Mouse (Mus musculus): Measurements from ENCODE around the gene Cdc42bpa.
"Not testable (repeated sequence)": the region's sequence is repeated elsewhere in the genome, so short reads cannot be mapped to it uniquely, and the experiment has no call there.

The Cdc42bpa gene

GRCm38 (mm10) chr1:179960882-179961698 lies 818 bp downstream of the Cdc42bpa start:
- DNase-seq, result no peak

DNA sequence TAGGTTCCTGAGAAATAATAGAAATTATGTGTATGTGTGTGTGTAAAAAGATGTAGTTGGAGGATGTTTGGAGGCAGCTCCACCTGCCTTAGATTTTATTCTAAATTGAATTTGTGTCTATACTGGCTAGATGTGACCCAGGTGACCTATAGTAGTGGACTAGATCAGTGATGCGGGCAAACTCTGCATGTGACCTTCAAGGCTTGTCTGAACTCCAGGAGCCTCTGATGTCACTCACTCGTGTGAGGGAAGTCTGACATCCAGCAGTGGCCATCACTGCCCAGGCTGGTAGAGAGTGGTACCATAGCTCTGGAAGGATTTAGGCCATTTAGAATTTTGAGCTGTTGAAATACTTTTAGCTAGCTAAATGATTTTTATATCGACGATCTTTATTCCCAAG lies 1.5 kb downstream of the Cdc42bpa start:
- DNase-seq, result no peak

DNA sequence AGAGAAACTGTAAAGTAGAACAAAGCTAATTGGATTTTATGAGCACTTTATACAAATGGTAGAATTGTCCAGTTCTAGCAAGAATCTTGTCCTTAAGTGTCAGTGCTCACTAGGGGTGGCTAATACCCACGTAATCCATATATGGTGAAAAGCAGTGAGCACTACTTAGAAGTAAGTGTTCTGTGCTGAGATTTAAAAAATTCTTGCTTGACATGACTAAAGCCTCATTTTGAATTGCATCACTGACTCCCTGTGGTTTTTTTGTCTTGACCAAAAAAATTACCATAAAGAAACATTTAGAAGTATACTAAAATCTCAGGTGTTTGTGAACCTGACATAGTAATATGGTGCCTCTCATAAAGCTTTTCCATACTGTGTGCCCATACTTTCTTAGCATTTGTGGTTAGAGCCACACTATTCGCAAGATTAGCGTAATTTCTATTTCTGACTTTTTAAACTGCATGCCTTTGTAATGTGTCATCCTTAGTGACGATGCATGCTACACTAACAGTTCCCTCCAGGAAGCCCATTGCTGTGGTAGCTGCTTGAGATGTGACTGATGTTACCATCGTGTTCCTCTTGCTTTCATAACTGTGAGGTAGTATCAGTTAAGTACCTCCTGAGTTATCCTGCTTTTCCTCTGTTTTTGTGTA lies 9.6 kb downstream of the Cdc42bpa start:
- DNase-seq, result no peak

- no peak for DNase-seq
Measured at GRCm38 (mm10) chr1:179975021-179975420, 14.7 kb downstream of the Cdc42bpa start.

DNA sequence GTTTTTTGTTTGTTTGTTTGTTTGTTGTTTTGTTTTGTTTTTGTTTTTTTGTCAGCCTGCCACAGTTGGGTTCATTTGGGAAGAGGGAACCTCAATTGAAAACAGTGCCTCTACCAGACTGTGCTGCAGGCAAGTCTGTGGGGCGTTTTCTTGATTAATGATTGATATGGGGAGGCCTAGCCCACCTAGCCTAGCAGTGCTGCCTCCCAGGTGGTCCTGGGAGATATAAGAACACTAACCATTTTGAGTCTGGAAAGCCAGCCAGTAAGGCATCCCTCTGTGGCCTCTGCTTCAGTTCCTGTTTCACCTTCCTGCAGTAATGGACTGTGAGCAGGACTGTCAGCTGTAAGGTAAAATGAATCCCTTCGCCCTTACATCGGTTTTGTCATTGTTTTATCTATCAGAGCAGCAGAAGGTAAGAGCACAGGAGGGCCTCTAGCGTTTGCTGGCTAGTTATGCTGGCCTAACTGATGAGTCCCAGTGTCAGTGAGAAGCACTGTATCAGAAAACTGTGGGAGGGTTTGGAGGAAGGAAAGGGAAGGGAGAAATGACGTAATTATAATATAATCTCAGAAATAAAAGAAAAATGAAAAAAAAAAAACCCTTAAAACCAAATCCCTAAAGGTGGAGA lies 15.5 kb downstream of the Cdc42bpa start:
- DNase-seq, result no peak

DNA sequence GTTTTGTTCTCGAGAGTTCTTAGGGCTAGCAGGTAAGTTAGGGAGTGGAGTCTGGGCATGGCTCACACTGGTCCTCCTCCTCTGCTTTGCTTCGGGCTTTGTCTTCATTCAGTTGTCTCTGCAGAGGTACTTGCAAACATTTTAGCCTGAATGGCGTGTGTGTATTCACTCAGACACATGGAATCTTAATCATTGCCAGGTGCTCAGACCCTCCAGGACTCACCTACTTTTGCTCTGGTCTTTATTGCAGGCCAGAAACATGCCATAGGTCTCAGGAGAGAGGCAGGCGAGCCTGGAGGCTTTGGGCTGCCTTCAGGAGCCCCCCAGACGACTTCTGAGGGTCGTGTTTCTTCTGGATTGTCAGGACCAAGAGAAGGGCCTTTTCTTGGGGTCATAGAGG lies 17.2 kb downstream of the Cdc42bpa start:
- no peak for DNase-seq

- peak; percentile 6 for DNase-seq
Measured at GRCm38 (mm10) chr1:179978742-179979141, 18.5 kb downstream of the Cdc42bpa start.

- DNase-seq, result no peak
Measured at GRCm38 (mm10) chr1:179981680-179982079, 21.4 kb downstream of the Cdc42bpa start.

GRCm38 (mm10) chr1:179982183-179982582 lies 21.9 kb downstream of the Cdc42bpa start:
- DNase-seq, result no peak

DNA sequence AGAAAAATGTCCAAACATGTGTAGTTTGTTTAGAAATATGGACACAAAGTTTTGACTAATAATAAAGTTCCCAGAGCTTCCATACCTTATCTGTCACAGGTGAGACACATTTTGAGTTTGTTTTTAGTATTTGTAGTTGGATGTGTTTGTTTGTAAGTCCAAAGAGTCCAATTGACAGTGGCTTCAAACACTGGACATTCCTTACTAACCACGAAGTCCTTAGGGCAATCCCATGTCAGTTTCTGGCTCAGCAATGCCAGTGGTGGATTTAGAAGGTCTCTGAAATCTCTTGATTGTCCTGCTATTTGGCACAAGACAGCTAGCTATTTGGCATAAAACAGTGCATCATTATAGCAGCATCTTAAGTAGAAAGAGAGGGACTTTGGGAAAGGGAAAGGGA lies 22.7 kb downstream of the Cdc42bpa start:
- no peak for DNase-seq

DNA sequence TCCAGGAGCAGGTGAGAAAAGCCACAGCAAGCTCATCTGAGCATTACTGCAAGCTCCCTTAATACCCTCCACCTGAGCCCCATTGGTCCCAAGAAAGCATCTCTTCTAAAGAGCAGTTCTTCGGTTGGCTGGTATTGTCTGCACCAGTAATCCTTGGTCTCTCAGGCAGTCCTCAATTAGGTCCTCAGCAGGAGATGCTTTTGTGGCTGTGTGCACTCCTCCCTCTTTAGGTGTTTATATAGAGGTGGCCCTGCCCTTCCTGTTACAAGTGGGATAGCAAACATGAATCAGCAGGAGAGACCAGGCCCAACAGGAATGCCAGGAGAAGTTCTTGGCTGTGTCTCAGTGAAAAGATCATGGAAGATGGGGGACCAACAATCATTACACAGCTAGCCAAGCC lies 23.9 kb downstream of the Cdc42bpa start:
- DNase-seq, result no peak

DNA sequence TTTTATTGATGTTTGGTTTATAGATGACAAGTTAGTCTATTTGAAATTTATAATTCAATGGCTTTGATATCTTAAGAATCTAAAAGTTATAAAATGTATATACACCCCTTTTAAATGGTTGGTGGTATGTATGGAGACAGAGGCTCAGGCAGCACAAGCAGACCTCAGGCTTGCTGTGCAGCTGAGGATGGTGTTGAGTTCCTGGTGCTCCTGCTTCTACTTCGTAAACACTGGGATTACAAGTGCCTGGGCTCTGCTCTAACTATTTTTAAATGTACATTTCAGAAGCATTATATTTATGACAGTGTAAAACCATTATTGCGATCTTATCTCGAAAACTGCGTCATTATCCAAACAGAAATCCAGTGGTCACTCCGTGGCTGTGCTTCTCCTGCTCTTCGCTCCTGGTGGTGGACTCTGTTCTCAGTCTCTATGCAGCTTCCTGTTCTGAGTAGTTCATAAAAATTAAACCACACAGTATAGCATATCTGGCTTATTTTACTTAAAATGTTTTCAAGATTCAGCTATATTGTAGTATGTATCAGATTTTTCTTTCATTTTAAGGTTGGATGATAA lies 31.5 kb downstream of the Cdc42bpa start:
- DNase-seq, result no peak

GRCm38 (mm10) chr1:179992255-179992654 lies 32.0 kb downstream of the Cdc42bpa start:
- DNase-seq, result no peak

- DNase-seq, result no peak
Measured at GRCm38 (mm10) chr1:180008057-180008456, 47.8 kb downstream of the Cdc42bpa start.

DNA sequence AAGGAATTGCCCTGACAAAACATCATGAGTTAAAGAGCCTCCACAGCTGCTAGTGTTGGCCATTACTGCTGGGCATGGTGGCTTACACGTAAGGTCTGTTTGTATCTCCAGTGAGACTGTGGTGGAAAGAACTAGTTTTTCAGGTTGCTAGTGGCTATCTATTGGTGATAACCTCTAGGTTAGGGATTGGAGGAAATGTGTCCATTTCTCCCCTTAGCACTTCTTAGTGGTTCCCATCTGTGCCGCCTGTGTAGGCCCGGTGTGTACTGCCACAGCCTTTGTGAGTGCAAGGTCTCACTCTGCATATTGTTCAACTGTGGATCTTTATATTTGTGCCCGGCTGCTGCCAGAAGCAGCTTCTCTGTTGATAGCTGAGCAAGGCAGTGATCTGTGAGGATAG lies 53.2 kb downstream of the Cdc42bpa start:
- no peak for DNase-seq

GRCm38 (mm10) chr1:180018218-180018617 lies 57.9 kb downstream of the Cdc42bpa start:
- DNase-seq, result no peak

DNA sequence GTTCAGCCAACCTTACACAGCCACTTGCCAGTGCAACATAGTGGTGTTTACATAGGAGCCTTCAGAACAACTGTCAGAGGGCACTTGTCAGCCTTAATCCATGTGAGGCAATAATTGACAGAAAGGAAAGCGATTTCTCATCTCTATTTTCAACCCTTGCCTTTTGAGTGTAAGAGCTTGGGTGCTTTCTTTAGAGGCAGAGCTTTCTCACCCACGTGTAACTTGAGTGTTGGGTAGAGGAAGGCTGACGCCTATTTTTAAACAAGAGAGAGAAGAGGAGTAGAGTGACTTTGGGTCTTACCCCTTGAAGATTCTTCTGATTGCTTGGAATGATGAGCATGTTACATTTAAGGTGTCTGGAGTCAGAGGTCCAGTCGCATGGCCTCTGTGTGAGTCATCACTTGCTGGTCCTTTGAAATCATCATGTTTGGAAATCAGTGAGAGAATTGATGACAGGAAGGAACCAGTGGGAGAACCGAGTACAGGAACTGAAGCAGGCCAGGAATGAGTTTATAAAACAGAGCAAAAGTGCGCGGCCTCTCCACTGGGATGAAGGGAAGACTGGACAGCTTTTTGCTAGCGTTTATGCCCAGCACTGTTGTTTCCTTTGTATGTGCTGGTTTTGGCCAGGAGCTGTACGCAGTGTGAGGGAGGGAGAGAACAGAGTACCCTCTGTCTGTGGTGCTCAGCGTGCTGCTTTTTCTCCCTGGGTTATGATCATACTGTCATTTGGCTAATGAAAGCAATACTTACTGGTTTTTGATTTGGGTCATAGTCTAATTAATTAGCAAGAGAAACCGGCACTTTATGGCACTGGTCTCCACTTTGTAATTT lies 61.4 kb downstream of the Cdc42bpa start:
- peak; percentile 22 for DNase-seq

- no peak for DNase-seq
Measured at GRCm38 (mm10) chr1:180023512-180023911, 63.2 kb downstream of the Cdc42bpa start.

- DNase-seq, result not testable (repeated sequence)
Measured at GRCm38 (mm10) chr1:180029863-180030262, 69.6 kb downstream of the Cdc42bpa start.

DNA sequence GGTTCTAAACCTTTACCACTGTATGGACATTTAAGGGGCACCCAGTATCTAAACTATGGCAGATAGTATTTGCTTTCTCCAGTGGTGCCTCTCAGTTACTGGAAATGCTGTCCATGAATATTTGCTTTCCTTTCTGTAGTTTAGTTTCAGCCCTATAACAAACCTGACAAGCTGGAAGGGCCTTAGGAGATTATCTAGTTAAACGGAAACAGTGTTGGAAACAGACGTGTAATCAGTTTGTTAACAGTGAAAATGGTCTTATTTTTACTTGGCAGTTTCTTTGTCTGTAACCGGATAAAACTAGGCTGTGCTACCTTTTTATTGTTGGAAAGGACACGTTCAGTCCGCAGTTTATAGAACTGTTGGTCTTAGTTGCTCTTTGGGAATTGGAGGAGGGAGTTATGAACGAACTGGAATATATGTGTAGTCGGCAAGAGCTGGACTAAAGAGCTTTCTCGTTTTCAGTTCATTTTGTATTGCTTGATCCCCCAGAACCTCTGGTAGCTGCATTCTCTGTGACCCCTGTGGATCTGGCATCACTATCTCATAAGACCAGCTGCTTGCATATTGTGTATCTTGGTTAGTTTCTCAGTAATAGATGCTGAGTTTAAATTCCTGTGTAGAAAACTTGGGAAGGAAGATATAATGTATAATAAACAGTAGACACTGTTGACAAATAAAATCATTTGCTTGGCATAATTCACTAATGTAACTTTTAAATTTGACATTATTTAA lies 70.5 kb downstream of the Cdc42bpa start:
- DNase-seq, result no peak

DNA sequence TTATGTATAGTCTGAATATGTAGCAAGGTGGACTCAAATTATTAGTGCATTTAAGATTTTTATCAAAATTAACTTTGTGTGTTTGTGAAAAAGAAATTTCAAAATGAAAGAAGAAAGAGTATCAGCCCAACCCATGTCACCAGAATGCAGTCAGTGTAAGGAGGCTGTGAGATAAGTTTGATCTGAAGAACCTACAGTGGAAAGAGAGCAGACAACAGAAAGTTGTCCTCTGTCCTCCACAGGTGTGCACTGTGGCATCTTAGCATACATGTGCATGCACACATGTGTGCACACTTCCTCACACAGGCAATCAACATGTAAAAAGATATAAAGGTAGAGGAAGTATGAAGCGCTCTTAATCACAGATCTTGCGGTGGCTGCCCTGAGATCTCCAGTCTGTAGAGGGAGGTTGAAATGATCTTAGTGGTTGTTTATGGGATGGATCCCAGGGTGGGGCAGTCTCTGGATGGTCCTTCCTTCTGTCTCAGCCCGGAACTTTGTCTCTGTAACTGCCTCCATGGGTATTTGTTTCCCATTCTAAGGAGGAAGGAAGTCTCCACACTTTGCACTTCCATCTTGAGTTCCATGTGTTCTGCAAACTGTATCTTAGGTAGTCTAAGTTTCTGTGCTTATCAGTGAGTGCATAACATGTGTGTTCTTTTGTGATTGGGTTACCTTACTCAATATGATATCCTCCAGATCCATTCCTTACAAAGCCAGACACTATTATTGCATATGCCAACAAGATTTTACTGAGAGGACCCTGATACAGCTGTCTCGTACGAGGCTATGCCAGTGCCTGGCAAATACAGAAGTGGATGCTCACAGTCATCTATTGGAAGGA lies 71.7 kb downstream of the Cdc42bpa start:
- no peak for DNase-seq

All from lung, postnatal 10 days (tissue).